Mouse (Mus musculus): ENCODE results near the gene Eif4b.

DNA sequence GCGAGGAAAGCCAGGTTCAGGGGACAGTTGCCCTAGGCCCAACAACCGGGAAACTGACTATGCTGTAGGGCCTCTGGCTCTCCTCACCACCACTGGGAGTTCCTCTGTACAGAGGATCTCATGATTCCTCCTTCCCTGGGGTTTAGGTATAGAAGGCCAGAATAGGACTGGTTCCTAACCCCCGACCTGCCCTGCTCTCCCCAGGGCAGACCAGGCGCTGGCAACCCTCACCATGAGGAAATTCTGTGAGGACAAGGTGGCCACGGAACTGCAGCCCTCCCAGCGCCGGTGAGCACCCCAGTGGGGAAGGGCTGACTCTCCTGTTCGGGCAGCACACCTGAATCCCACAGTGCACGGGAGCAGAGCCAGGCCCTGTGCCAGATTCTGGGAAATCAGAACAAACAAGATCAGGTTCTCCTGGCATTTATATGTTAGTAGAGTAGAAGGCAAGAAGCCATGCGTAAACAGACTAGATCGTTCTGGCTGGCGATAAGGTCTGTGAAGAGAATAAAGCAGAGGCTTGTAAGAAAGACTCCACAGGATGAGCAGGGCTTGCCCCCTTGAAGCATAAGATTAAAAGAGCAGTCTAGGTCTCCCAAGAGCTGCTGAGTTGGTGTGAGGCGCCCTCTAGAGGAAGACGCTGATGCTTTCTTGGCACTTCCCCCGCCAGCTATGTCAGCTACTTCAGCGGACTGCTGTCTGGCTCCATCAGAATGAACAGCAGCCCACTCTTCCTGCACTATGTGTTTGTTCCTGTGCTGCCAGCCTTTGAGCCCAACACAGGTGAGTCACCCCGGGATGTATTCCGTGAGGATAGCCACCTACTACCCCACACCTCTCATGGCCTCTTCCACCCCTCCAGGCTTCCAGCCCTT, 35.3 kb downstream of the Eif4b start:
- no peak for TF ChIP-seq POLR2A (IDR thresholded peaks at IDR 0.05; ENCODE audit: extremely low read depth, insufficient read depth, low read length)
- TF ChIP-seq CTCF (IDR thresholded peaks at IDR 0.05; ENCODE audit: extremely low read depth, insufficient read depth, low read length): peak; percentile 80

All from cortical plate, adult 2 months (tissue).